Mouse (Mus musculus) midbrain, postnatal 0 days (tissue): ENCODE measurements around the gene Trim69. TPM values are rescaled to one million over a fixed set of nuclear protein-coding genes. Genes with fewer than 3 reads are reported as not detected.

Source experiments
- ATAC-seq: fragments of 200-750 bp; cut with Nextera tagmentation; 2 replicates; pipeline ENCODE4 v1.8.0; 2017; ENCODE audit warnings: moderate number of reproducible peaks, mild to moderate bottlenecking, moderate TSS enrichment, moderate library complexity; ENCODE audit not compliant: low FRiP score
- DNase-seq: peaks from one replicate; pipeline ENCODE4 v3.0.0-alpha.2; 2015; ENCODE audit warnings: low spot score
- H3K27ac ChIP-seq: fragments of 300-500 bp; sonication (generic); 2 replicates; pipeline ENCODE4 v1.5.1; 2014; ENCODE audit warnings: low read depth, mild to moderate bottlenecking, low read length, mixed read lengths
- H3K27me3 ChIP-seq: fragments of 300-500 bp; sonication (generic); 2 replicates; pipeline ENCODE4 v1.6.1; 2014; ENCODE audit warnings: low read length, control low read depth, mixed read lengths; ENCODE audit not compliant: insufficient read depth
- H3K36me3 ChIP-seq: fragments of 300-500 bp; sonication (generic); 2 replicates; pipeline ENCODE4 v1.6.1; 2014; ENCODE audit warnings: low read length, control low read depth, mixed read lengths; ENCODE audit not compliant: insufficient read depth
- H3K4me1 ChIP-seq: fragments of 300-500 bp; sonication (generic); 2 replicates; pipeline ENCODE4 v1.6.1; 2014; ENCODE audit warnings: mild to moderate bottlenecking, control low read depth, antibody characterized with exemption, low read length, mixed read lengths; ENCODE audit not compliant: insufficient read depth
- H3K4me2 ChIP-seq: fragments of 300-500 bp; sonication (generic); 2 replicates; pipeline ENCODE4 v1.6.1; 2014; ENCODE audit warnings: low read depth, mild to moderate bottlenecking, low read length, mixed read lengths; ENCODE audit not compliant: poor library complexity, severe bottlenecking
- H3K4me3 ChIP-seq: fragments of 300-500 bp; sonication (generic); 2 replicates; pipeline ENCODE4 v1.5.1; 2014; ENCODE audit warnings: low read depth, mild to moderate bottlenecking, low read length, moderate library complexity
- H3K9ac ChIP-seq: fragments of 300-500 bp; sonication (generic); replicated peaks from 2 replicates; pipeline ENCODE4 v1.6.1; 2014; ENCODE audit warnings: mild to moderate bottlenecking, low read length, moderate library complexity, mixed read lengths; ENCODE audit not compliant: poor library complexity, severe bottlenecking
- H3K9me3 ChIP-seq: fragments of 300-500 bp; sonication (generic); 2 replicates; pipeline ENCODE4 v1.6.1; 2016; ENCODE audit warnings: low read length, control low read depth
- CTCF ChIP-seq: IDR thresholded peaks from 2 replicates; pipeline ENCODE4 v1.5.1; 2016; ENCODE audit warnings: antibody characterized with exemption, mild to moderate bottlenecking
- WGBS: fragments of 180-500 bp; shearing (Covaris S2); extraction: QIAGEN DNeasy Blood & Tissue Kit; methylation state at CpG from one replicate; pipeline ENCODE4 v1.1.7; 2014; 5-methylcytosine and 5-hydroxymethylcytosine counted together
- polyA plus RNA-seq: library from polyadenylated mRNA; unstranded; fragments of >200 nt; fragmentation: Nextera tagmentation; extraction: Ambion mirVana; gene quantifications from 2 replicates; pipeline ENCODE4 v1.2.1, GENCODE M21; 2015
- total RNA-seq: library from RNA; depleted of rRNA; stranded (reverse); fragments of >200 nt; gene quantifications from 2 replicates; pipeline ENCODE4 v1.2.3, GENCODE M21; 2014

Trim69 gene
- total and polyA plus RNA-seq, 2 experiments from 2014 or later = not detected

DNA sequence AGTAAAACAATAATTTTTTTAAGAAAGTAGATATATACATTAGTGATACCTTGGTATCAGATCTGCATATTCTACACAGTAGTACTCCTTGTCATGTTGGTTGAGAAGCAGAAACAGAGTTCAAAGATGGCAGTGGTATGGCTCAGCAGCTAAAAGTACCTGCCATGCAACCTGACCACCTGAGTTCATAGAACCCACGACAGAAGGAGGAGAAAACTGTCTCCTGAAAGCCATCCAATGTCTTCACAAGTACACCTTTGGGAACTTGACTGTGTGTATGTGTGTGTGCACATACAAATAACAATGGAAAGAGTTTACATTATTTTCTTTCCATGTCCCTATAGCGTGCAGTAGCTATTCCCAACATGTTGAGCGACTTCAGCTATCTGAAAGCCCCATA is 10.8 kb upstream of the Trim69 start:
- H3K27me3 ChIP-seq = no peaks in the 10 kb centered on the region
- no peaks in the 10 kb centered on the region for H3K9me3 ChIP-seq
- no peak for TF ChIP-seq CTCF
- H3K4me2 ChIP-seq = no peak overlapping the region
- no peak overlapping the region for H3K4me3 ChIP-seq
- no peaks in the 10 kb centered on the region for H3K36me3 ChIP-seq
- ATAC-seq (no peak), DNase-seq (no peak)
- no peak overlapping the region for H3K9ac ChIP-seq
- WGBS = 82% methylated on average over 3 of the region's 3 CpGs
- H3K27ac ChIP-seq = no peak overlapping the region
- H3K4me1 ChIP-seq = no peaks in the 10 kb centered on the region

- no peak for DNase-seq
- WGBS = 97% methylated on average over 1 of the region's 1 CpGs
- no peaks in the 10 kb centered on the region for H3K9me3 ChIP-seq
These were observed 9.3 kb upstream of the Trim69 start for GRCm38 (mm10) chr2:122151221-122151620.

DNA sequence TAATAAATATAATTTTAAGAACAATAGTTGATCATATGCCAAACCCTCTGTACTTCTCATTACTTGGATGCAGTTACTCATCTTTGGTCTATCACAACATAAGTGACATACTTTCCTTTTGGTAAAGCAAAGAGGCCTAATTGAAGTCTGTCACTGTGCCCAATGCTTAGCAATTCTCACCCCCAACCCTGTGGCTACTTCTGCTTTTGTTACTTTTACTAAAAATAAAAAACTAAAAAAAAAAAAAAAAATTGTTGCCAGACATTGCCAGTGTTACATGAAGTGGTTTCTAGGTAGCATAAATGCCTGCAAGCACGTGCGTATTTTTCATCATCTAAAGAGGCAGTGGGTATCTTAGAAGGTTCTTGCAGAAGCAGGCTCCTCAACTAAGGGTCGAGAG is 7.7 kb upstream of the Trim69 start:
- H3K27ac ChIP-seq = no peak overlapping the region
- no peaks in the 10 kb centered on the region for H3K36me3 ChIP-seq
- no peak for ATAC-seq
- no peaks in the 10 kb centered on the region for H3K9me3 ChIP-seq
- no peaks in the 10 kb centered on the region for H3K27me3 ChIP-seq
- no peak for TF ChIP-seq CTCF
- H3K9ac ChIP-seq = no peak overlapping the region
- no peak overlapping the region for H3K4me3 ChIP-seq
- H3K4me1 ChIP-seq = no peaks in the 10 kb centered on the region
- DNase-seq = no peak
- H3K4me2 ChIP-seq = no peak overlapping the region
- 86% methylated on average over 3 of the region's 3 CpGs for WGBS

More at GRCm38 (mm10) chr2:122151221-122151620, 9.3 kb upstream of the Trim69 start:
- H3K4me3 ChIP-seq = no peak overlapping the region
- no peaks in the 10 kb centered on the region for H3K27me3 ChIP-seq
- no peak for TF ChIP-seq CTCF
- no peaks in the 10 kb centered on the region for H3K36me3 ChIP-seq
- no peak overlapping the region for H3K27ac ChIP-seq
- no peak overlapping the region for H3K4me2 ChIP-seq
- ATAC-seq = no peak
- no peaks in the 10 kb centered on the region for H3K4me1 ChIP-seq
- no peak overlapping the region for H3K9ac ChIP-seq

GRCm38 (mm10) chr2:122153681-122154365 is 6.7 kb upstream of the Trim69 start:
- no peak for DNase-seq
- H3K27ac ChIP-seq = no peak overlapping the region
- no peaks in the 10 kb centered on the region for H3K4me1 ChIP-seq
- H3K9ac ChIP-seq = no peak overlapping the region
- TF ChIP-seq CTCF = no peak
- H3K36me3 ChIP-seq = no peaks in the 10 kb centered on the region
- no peaks in the 10 kb centered on the region for H3K27me3 ChIP-seq
- no peak overlapping the region for H3K4me2 ChIP-seq
- 81% methylated on average over 6 of the region's 7 CpGs for WGBS
- H3K9me3 ChIP-seq = no peaks in the 10 kb centered on the region
- no peak for ATAC-seq
- no peak overlapping the region for H3K4me3 ChIP-seq

DNA sequence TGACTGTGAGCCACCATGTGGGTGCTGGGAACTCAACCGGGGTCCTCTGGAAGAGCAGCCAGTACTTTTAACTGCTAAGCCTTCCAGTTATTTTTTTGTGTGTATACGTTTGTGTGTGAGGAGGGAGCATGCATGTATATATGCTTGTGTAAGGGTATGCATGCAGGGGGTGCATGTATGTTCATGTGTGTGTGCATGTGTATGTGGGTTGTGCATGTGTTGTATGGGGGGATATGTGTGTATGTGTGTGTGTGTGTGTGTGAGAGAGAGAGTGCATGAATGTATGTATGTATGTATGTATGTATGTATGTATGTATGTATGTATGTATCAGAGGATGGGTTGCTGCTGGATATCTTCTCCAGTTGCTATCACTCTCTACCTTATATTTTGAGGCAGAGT is 6.0 kb upstream of the Trim69 start:
- Histone ChIP-seq H3K4me2 (no peak overlapping the region), H3K9ac (no peak overlapping the region), H3K4me3 (no peak overlapping the region), H3K9me3 (no peaks in the 10 kb centered on the region), H3K36me3 (no peaks in the 10 kb centered on the region), H3K27ac (no peak overlapping the region), H3K27me3 (no peaks in the 10 kb centered on the region), H3K4me1 (no peaks in the 10 kb centered on the region)
- TF ChIP-seq CTCF = no peak
- WGBS = 96% methylated on average over 2 of the region's 2 CpGs
- DNase-seq (no peak), ATAC-seq (no peak)

- H3K4me1 ChIP-seq = no peaks in the 10 kb centered on the region
- no peak for TF ChIP-seq CTCF
- H3K27ac ChIP-seq = no peak overlapping the region
- H3K4me2 ChIP-seq = no peak overlapping the region
- no peaks in the 10 kb centered on the region for H3K36me3 ChIP-seq
- H3K4me3 ChIP-seq = no peak overlapping the region
- no peaks in the 10 kb centered on the region for H3K27me3 ChIP-seq
- WGBS = 88% methylated on average over 2 of the region's 2 CpGs
- ATAC-seq (no peak), DNase-seq (no peak)
- H3K9ac ChIP-seq = no peak overlapping the region
- no peaks in the 10 kb centered on the region for H3K9me3 ChIP-seq
These were observed 5.2 kb upstream of the Trim69 start for GRCm38 (mm10) chr2:122155292-122155691.
